34 mouse cellular contexts compared by ENCODE assay signal in the genomic region with DNA sequence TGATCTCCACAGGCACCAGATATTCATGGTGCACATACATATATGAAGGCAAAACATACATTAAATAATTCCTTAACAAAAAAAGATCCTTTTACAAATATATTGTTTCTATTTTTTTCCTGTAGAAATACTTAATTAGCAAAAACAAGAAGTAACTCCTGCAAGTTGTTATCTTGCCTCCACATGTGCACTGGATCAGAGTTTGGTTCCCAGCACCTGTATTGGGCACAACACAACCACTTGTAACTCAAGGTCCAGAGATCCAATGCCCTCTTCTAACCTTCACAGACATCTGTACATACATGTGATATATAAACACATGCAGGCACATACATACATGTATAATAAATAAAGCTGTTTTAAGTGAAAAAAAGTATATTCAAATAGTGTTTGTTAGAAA.
"Had no signal": no experiment of that assay in that cellular context is flagged by ENCODE, and none has a peak within 500 bp of the region (broad histone marks: within the 10 kb centered on the region; RNA-seq: fewer than 3 reads in every experiment).

No protein-coding gene starts in this region.

- H3K4me1 ChIP-seq: heart, embryonic 10.5 days; heart, embryonic 12.5 days; heart, embryonic 15.5 days; hindbrain, embryonic 10.5 days; hindbrain, embryonic 12.5 days; hindbrain, embryonic 13.5 days; hindbrain, embryonic 15.5 days; intestine, embryonic 15.5 days; kidney, embryonic 15.5 days had no signal

- ATAC-seq: hindbrain, embryonic 16.5 days; hindbrain, postnatal 0 days; inflammation-experienced regulatory T-cells, adult 6 months; intestine, embryonic 15.5 days; intestine, embryonic 16.5 days; intestine, postnatal 0 days had no signal

- H3K27ac ChIP-seq: heart, embryonic 10.5 days; heart, embryonic 13.5 days; heart, embryonic 15.5 days; hindbrain, embryonic 10.5 days; hindbrain, embryonic 12.5 days; hindbrain, embryonic 13.5 days; hindbrain, embryonic 14.5 days; hindbrain, embryonic 15.5 days; hindbrain, postnatal 0 days; intestine, embryonic 15.5 days; kidney, embryonic 15.5 days; kidney, postnatal 0 days had no signal

- H3K9me3 ChIP-seq: heart, embryonic 10.5 days; heart, embryonic 12.5 days; heart, embryonic 13.5 days; heart, embryonic 15.5 days; hindbrain, embryonic 10.5 days; hindbrain, embryonic 12.5 days; hindbrain, embryonic 13.5 days; hindbrain, embryonic 15.5 days; intestine, embryonic 15.5 days; kidney, embryonic 15.5 days had no signal

- H3K4me3 ChIP-seq: heart, embryonic 10.5 days; heart, embryonic 12.5 days; heart, embryonic 13.5 days; heart, embryonic 15.5 days; hindbrain, embryonic 10.5 days; hindbrain, embryonic 12.5 days; hindbrain, embryonic 13.5 days; hindbrain, embryonic 15.5 days; intestine, embryonic 15.5 days; kidney, embryonic 15.5 days had no signal

- H3K27me3 ChIP-seq: heart, embryonic 12.5 days; heart, embryonic 13.5 days; heart, embryonic 15.5 days; hindbrain, embryonic 12.5 days; hindbrain, embryonic 13.5 days; hindbrain, embryonic 15.5 days; intestine, embryonic 15.5 days; kidney, embryonic 15.5 days had no signal

- DNase-seq: heart, postnatal 10 days; heart, postnatal 14 days; heart, postnatal 36 days; heart, postnatal 4 days; kidney, adult 11 months; kidney, adult 18-20 months; kidney, adult 2 months; kidney, adult 8-10 months; kidney, adult 9 months; kidney, postnatal 10 days; kidney, postnatal 14 days; kidney, postnatal 25 days; kidney, postnatal 36 days; kidney, postnatal 4 days; layer of hippocampus, adult 9-11 months; layer of hippocampus, postnatal 36 days had no signal

- H3K4me2 ChIP-seq: heart, embryonic 11.5 days; heart, embryonic 12.5 days; heart, embryonic 13.5 days; heart, embryonic 15.5 days; hindbrain, embryonic 12.5 days; hindbrain, embryonic 13.5 days; hindbrain, embryonic 14.5 days; hindbrain, embryonic 15.5 days; intestine, embryonic 15.5 days; kidney, embryonic 15.5 days had no signal

- H3K9ac ChIP-seq: heart, embryonic 12.5 days; heart, embryonic 13.5 days; heart, embryonic 15.5 days; hindbrain, embryonic 12.5 days; hindbrain, embryonic 13.5 days; hindbrain, embryonic 14.5 days; hindbrain, embryonic 15.5 days; intestine, embryonic 15.5 days; kidney, embryonic 15.5 days had no signal
